Comparison of ENCODE assay signal across 12 mouse cellular contexts in genomic region chr14:54425540-54425939, GRCm38 (mm10). TPM values are rescaled to one million over a fixed set of nuclear protein-coding genes. Genes with fewer than 3 reads are reported as not detected.
DNase-seq lines count a peak whose midpoint lies in the region; ATAC-seq and TF ChIP-seq lines count a peak whose summit lies in the region.
"Had no signal": no experiment of that assay in that cellular context is flagged by ENCODE, and none has a peak within 500 bp of the region (broad histone marks: within the 10 kb centered on the region; RNA-seq: fewer than 3 reads in every experiment).

No protein-coding gene starts in this region.

- 0 out of 2 replicates have a peak, but pooled peaks cover 9% of the 10 kb centered on the region for H3K36me3 ChIP-seq in kidney, embryonic 16.5 days (ENCODE audit: insufficient read depth, low read length)
- peaks cover 5% of the 10 kb centered on the region; the same call in 1 of the 2 replicates for H3K36me3 ChIP-seq in embryonic facial prominence, embryonic 15.5 days
- H3K36me3 ChIP-seq in hindbrain, postnatal 0 days (ENCODE audit: insufficient read depth, low read length): peaks cover 7% of the 10 kb centered on the region; the same call in 1 of the 2 replicates
- H3K36me3 ChIP-seq in myocyte (ENCODE audit: control insufficient read depth, insufficient read depth): no peaks in the 10 kb centered on the region

- H3K79me2 ChIP-seq in myocyte (ENCODE audit: control insufficient read depth, insufficient read depth): peaks cover 16% of the 10 kb centered on the region

- ATAC-seq in kidney, embryonic 16.5 days (ENCODE audit: low FRiP score, low TSS enrichment): no peak
- ATAC-seq in embryonic facial prominence, embryonic 15.5 days (ENCODE audit: insufficient number of reproducible peaks, low FRiP score, low TSS enrichment, low read depth): no peak
- no peak for ATAC-seq in hindbrain, postnatal 0 days
- no peak for ATAC-seq in megakaryocyte progenitor cell, adult 5-6 weeks (replicated peaks; ENCODE audit: poor library complexity)

- H3K9me3 ChIP-seq in kidney, embryonic 16.5 days (ENCODE audit: low read length): no peaks in the 10 kb centered on the region
- no peaks in the 10 kb centered on the region for H3K9me3 ChIP-seq in embryonic facial prominence, embryonic 15.5 days (replicated peaks)
- no peaks in the 10 kb centered on the region for H3K9me3 ChIP-seq in hindbrain, postnatal 0 days (ENCODE audit: low read length)

- 90% methylated on average over 1 of the region's 1 CpGs for WGBS in kidney, embryonic 16.5 days
- WGBS in embryonic facial prominence, embryonic 15.5 days: 89% methylated on average over 1 of the region's 1 CpGs
- WGBS in hindbrain, postnatal 0 days: 77% methylated on average over 1 of the region's 1 CpGs

- no peak for DNase-seq in kidney, adult 8-10 months
- no peak for DNase-seq in hindbrain, postnatal 0 days (ENCODE audit: low spot score)
- DNase-seq in spleen, adult 18-20 months: no peak
- no peak for DNase-seq in retina, postnatal 1 day
- DNase-seq: cerebellum, postnatal 14 days; heart, postnatal 36 days; layer of hippocampus, adult 9-11 months; lung, postnatal 14 days had no signal

- H3K27me3 ChIP-seq in kidney, embryonic 16.5 days (ENCODE audit: insufficient read depth, low read length): no peaks in the 10 kb centered on the region
- H3K27me3 ChIP-seq in embryonic facial prominence, embryonic 15.5 days: no peaks in the 10 kb centered on the region
- no peaks in the 10 kb centered on the region for H3K27me3 ChIP-seq in hindbrain, postnatal 0 days (ENCODE audit: insufficient read depth, low read length)
- H3K27me3 ChIP-seq in myocyte (ENCODE audit: control insufficient read depth, insufficient read depth, insufficient read length): no peaks in the 10 kb centered on the region

- no peak overlapping the region for H3ac ChIP-seq in myocyte (ENCODE audit: control insufficient read depth, insufficient read length)

- H3K9ac ChIP-seq in kidney, embryonic 16.5 days (replicated peaks; ENCODE audit: low read length): no peak overlapping the region
- no peak overlapping the region for H3K9ac ChIP-seq in embryonic facial prominence, embryonic 15.5 days
- H3K9ac ChIP-seq in hindbrain, postnatal 0 days (replicated peaks; ENCODE audit: low read length): no peak overlapping the region

- no peak for TF ChIP-seq POLR2A in myocyte (IDR thresholded peaks at IDR 0.05; ENCODE audit: insufficient read length, low read depth)

- H3K4me2 ChIP-seq in kidney, embryonic 16.5 days (replicated peaks; ENCODE audit: low read depth, low read length): peak overlapping the region; percentile 73; the same call in 1 of the 2 replicates
- H3K4me2 ChIP-seq in embryonic facial prominence, embryonic 15.5 days (replicated peaks): no peak overlapping the region
- H3K4me2 ChIP-seq in hindbrain, postnatal 0 days (ENCODE audit: low read depth, low read length): peak overlapping the region; percentile 64; the same call in 1 of the 2 replicates
- H3K4me2 ChIP-seq in myocyte (ENCODE audit: low read depth): peak overlapping the region; percentile 71

- H3K4me3 ChIP-seq in kidney, embryonic 16.5 days (ENCODE audit: low read length): no peak overlapping the region
- H3K4me3 ChIP-seq in embryonic facial prominence, embryonic 15.5 days (replicated peaks): 0 out of 2 replicates have a peak overlapping the region, but pooled peaks have one; percentile 73
- peak overlapping the region; percentile 77; the same call in 1 of the 2 replicates for H3K4me3 ChIP-seq in hindbrain, postnatal 0 days (ENCODE audit: low read length)
- H3K4me3 ChIP-seq in myocyte: peak overlapping the region; percentile 94

- peaks cover 21% of the 10 kb centered on the region for H3K4me1 ChIP-seq in kidney, embryonic 16.5 days (ENCODE audit: insufficient read depth, low read length)
- peaks cover 24% of the 10 kb centered on the region for H3K4me1 ChIP-seq in embryonic facial prominence, embryonic 15.5 days
- 0 out of 2 replicates have a peak, but pooled peaks cover 5% of the 10 kb centered on the region for H3K4me1 ChIP-seq in hindbrain, postnatal 0 days (ENCODE audit: insufficient read depth, low read length)

- no peak overlapping the region for H3K27ac ChIP-seq in kidney, embryonic 16.5 days (ENCODE audit: low read length)
- no peak overlapping the region for H3K27ac ChIP-seq in embryonic facial prominence, embryonic 15.5 days (replicated peaks)
- H3K27ac ChIP-seq in hindbrain, postnatal 0 days: no peak overlapping the region

- TF ChIP-seq CTCF in hindbrain, postnatal 0 days (IDR thresholded peaks at IDR 0.05; ENCODE audit: low read depth): no peak

TF ChIP-seq in myocyte, 11 proteins besides CTCF, POLR2A, EP300 and RAD21:
- TF ChIP-seq MAX (IDR thresholded peaks at IDR 0.05; ENCODE audit: low read depth): no peak
- TF ChIP-seq REST (IDR thresholded peaks at IDR 0.05; ENCODE audit: insufficient read depth, insufficient read length): no peak
- TF ChIP-seq SRF (IDR thresholded peaks at IDR 0.05; ENCODE audit: control insufficient read depth, insufficient read length, low read depth): no peak
- TF ChIP-seq CEBPB (IDR thresholded peaks at IDR 0.05; ENCODE audit: insufficient read depth, poor library complexity, severe bottlenecking): no peak
- no peak for TF ChIP-seq MYOG (IDR thresholded peaks at IDR 0.05; ENCODE audit: control insufficient read depth in 1 of 3, insufficient read depth in 1 of 3, insufficient read length in 2 of 3, low read depth in 2 of 3)
- no peak for TF ChIP-seq TCF12 (IDR thresholded peaks at IDR 0.05; ENCODE audit: insufficient read depth, poor library complexity, severe bottlenecking)
- TF ChIP-seq POLR2AphosphoS2 (IDR thresholded peaks at IDR 0.05; ENCODE audit: insufficient read length, low read depth): no peak
- no peak for TF ChIP-seq E2F4 (IDR thresholded peaks at IDR 0.05; ENCODE audit: insufficient read depth)
- no peak for TF ChIP-seq MYOD1 (IDR thresholded peaks at IDR 0.05; ENCODE audit: control insufficient read depth in 1 of 3, insufficient read length in 2 of 3, low read depth in 2 of 3)
- no peak for TF ChIP-seq TCF3 (IDR thresholded peaks at IDR 0.05; ENCODE audit: insufficient read length, low read depth)
- no peak for TF ChIP-seq USF1 (IDR thresholded peaks at IDR 0.05; ENCODE audit: low read depth)
TF ChIP-seq in myocyte: peak in this region for 0.

RNA-seq across cellular contexts. Expression of gene Mrpl52, which starts 1.2 kb away (rescaled TPM):
- polyA plus RNA-seq in kidney, embryonic 16.5 days (2015; fragmentation: Nextera tagmentation; extraction: Ambion mirVana): 202 and 227 TPM in 2 replicates
- polyA plus RNA-seq in embryonic facial prominence, embryonic 15.5 days (2015; fragmentation: Nextera tagmentation; extraction: Ambion mirVana): 228 and 231 TPM in 2 replicates
- 113 and 129 TPM in 2 replicates for total RNA-seq in hindbrain, postnatal 0 days (2014; rRNA removed)
- polyA plus RNA-seq in hindbrain, postnatal 0 days (2015; fragmentation: Nextera tagmentation; extraction: Ambion mirVana): 266 and 297 TPM in 2 replicates
- 483 TPM for polyA plus RNA-seq in myocyte (2012; fragmentation: generic; extraction: Trizol)
- 118 and 124 TPM in 2 replicates for total RNA-seq in megakaryocyte progenitor cell, adult 5-6 weeks (2015)
- total RNA-seq in megakaryocyte progenitor cell, adult 5-6 weeks (2017): 75.1 and 86.7 TPM in 2 replicates

RNA-seq across cellular contexts. Expression of gene Mmp14, which starts 5.9 kb away (rescaled TPM):
- 152 and 156 TPM in 2 replicates for polyA plus RNA-seq in kidney, embryonic 16.5 days (2015; fragmentation: Nextera tagmentation; extraction: Ambion mirVana)
- 253 and 259 TPM in 2 replicates for polyA plus RNA-seq in embryonic facial prominence, embryonic 15.5 days (2015; fragmentation: Nextera tagmentation; extraction: Ambion mirVana)
- total RNA-seq in hindbrain, postnatal 0 days (2014; rRNA removed): 50.1 and 53.3 TPM in 2 replicates
- polyA plus RNA-seq in hindbrain, postnatal 0 days (2015; fragmentation: Nextera tagmentation; extraction: Ambion mirVana): 44.5 and 47.2 TPM in 2 replicates
- 108 TPM for polyA plus RNA-seq in myocyte (2012; fragmentation: generic; extraction: Trizol)
- 2.1 and 4.5 TPM in 2 replicates for total RNA-seq in megakaryocyte progenitor cell, adult 5-6 weeks (2015)
- 3.0 and 4.1 TPM in 2 replicates for total RNA-seq in megakaryocyte progenitor cell, adult 5-6 weeks (2017)

RNA-seq across cellular contexts. Expression of gene Slc7a7, which starts 8.0 kb away (rescaled TPM):
- 15.7 and 15.8 TPM in 2 replicates for polyA plus RNA-seq in kidney, embryonic 16.5 days (2015; fragmentation: Nextera tagmentation; extraction: Ambion mirVana)
- polyA plus RNA-seq in embryonic facial prominence, embryonic 15.5 days (2015; fragmentation: Nextera tagmentation; extraction: Ambion mirVana): 8.1 and 9.3 TPM in 2 replicates
- 3.7 and 4.5 TPM in 2 replicates for total RNA-seq in hindbrain, postnatal 0 days (2014; rRNA removed)
- polyA plus RNA-seq in hindbrain, postnatal 0 days (2015; fragmentation: Nextera tagmentation; extraction: Ambion mirVana): 3.6 TPM in 2 replicates
- 6.8 TPM for polyA plus RNA-seq in myocyte (2012; fragmentation: generic; extraction: Trizol)
- 2.7 and 3.5 TPM in 2 replicates for total RNA-seq in megakaryocyte progenitor cell, adult 5-6 weeks (2015)
- 5.4 and 6.4 TPM in 2 replicates for total RNA-seq in megakaryocyte progenitor cell, adult 5-6 weeks (2017)

RNA-seq across cellular contexts. Expression of gene Lrp10, which starts 38.4 kb away (rescaled TPM):
- 58.8 and 65.1 TPM in 2 replicates for polyA plus RNA-seq in kidney, embryonic 16.5 days (2015; fragmentation: Nextera tagmentation; extraction: Ambion mirVana)
- 48.1 and 49.3 TPM in 2 replicates for polyA plus RNA-seq in embryonic facial prominence, embryonic 15.5 days (2015; fragmentation: Nextera tagmentation; extraction: Ambion mirVana)
- total RNA-seq in hindbrain, postnatal 0 days (2014; rRNA removed): 57.7 and 62.5 TPM in 2 replicates
- 36.0 and 38.8 TPM in 2 replicates for polyA plus RNA-seq in hindbrain, postnatal 0 days (2015; fragmentation: Nextera tagmentation; extraction: Ambion mirVana)
- 81.8 TPM for polyA plus RNA-seq in myocyte (2012; fragmentation: generic; extraction: Trizol)
- 23.5 and 25.0 TPM in 2 replicates for total RNA-seq in megakaryocyte progenitor cell, adult 5-6 weeks (2015)
- total RNA-seq in megakaryocyte progenitor cell, adult 5-6 weeks (2017): 27.4 and 37.2 TPM in 2 replicates

RNA-seq across cellular contexts. Expression of gene Rem2, which starts 50.4 kb away (rescaled TPM):
- polyA plus RNA-seq in kidney, embryonic 16.5 days (2015; fragmentation: Nextera tagmentation; extraction: Ambion mirVana): 6.7 and 7.4 TPM in 2 replicates
- polyA plus RNA-seq in embryonic facial prominence, embryonic 15.5 days (2015; fragmentation: Nextera tagmentation; extraction: Ambion mirVana): 3.4 and 3.9 TPM in 2 replicates
- total RNA-seq in hindbrain, postnatal 0 days (2014; rRNA removed): 28.1 and 32.8 TPM in 2 replicates
- polyA plus RNA-seq in hindbrain, postnatal 0 days (2015; fragmentation: Nextera tagmentation; extraction: Ambion mirVana): 25.2 and 25.3 TPM in 2 replicates
- polyA plus RNA-seq in myocyte (2012; fragmentation: generic; extraction: Trizol): 0.20 TPM
- 0.29 and 0.62 TPM in 2 replicates for total RNA-seq in megakaryocyte progenitor cell, adult 5-6 weeks (2015)
- 2.2 TPM in 1 of 2 replicates, not detected in the other for total RNA-seq in megakaryocyte progenitor cell, adult 5-6 weeks (2017)
- total RNA-seq: heart, postnatal 36 days had no signal
